Mouse (Mus musculus) duodenum, adult 2 months (tissue): Measurements from ENCODE around the gene Spats2l. TPM values are rescaled to one million over a fixed set of nuclear protein-coding genes. Genes with fewer than 3 reads are reported as not detected.

Source experiments
- polyA plus RNA-seq: library from polyadenylated mRNA; depleted of rRNA; stranded (reverse); fragments of >200 nt; gene quantifications from 2 replicates; pipeline ENCODE4 v1.2.3, GENCODE M21; 2012; ENCODE audit warnings: low replicate concordance; rRNA removed

The Spats2l gene
- polyA plus RNA-seq, result 2.9 and 3.2 TPM in 2 replicates

GRCm38 (mm10) chr1:57774001-57774667, at the start of gene Spats2l:
Spats2l (plus strand) TSS chr1:57774162.

GRCm38 (mm10) chr1:57995432-57996132, 221.6 kb downstream of the Spats2l start, which contains the start of gene Sgo2a:
Sgo2a (plus strand) TSS chr1:57995971.

Other genes starting within 250 kb of the Spats2l start
- gene Sgo2a, start 221.8 kb downstream of the Spats2l start, polyA plus RNA-seq, result 0.21 and 0.29 TPM in 2 replicates
- 1.3 TPM in 2 replicates for gene Kctd18, start 244.8 kb downstream of the Spats2l start, polyA plus RNA-seq